Mouse (Mus musculus) kidney, embryonic 14.5 days (tissue): ENCODE measurements at regions not wholly inside any gene's neighbourhood (a gene's known extent, or its start where the extent isn't known, plus 50 kb on each side); places are given as distances from the start of the nearest gene placed in this dataset.

Experiments used
- ATAC-seq: fragments of 200-750 bp; cut with Nextera tagmentation; 2 replicates; pipeline ENCODE4 v1.8.0; 2017; ENCODE audit warnings: moderate number of reproducible peaks, mild to moderate bottlenecking, moderate TSS enrichment, moderate library complexity; ENCODE audit not compliant: low FRiP score, low TSS enrichment
- H3K27ac ChIP-seq: fragments of 300-500 bp; sonication (generic); 2 replicates; pipeline ENCODE4 v1.5.1; 2014; ENCODE audit warnings: low read depth, mild to moderate bottlenecking, low read length, moderate library complexity, mixed read lengths
- H3K27me3 ChIP-seq: fragments of 300-500 bp; sonication (generic); 2 replicates; pipeline ENCODE4 v1.6.1; 2014; ENCODE audit warnings: mild to moderate bottlenecking, low read length; ENCODE audit not compliant: control insufficient read depth, insufficient read depth
- H3K36me3 ChIP-seq: fragments of 300-500 bp; sonication (generic); 2 replicates; pipeline ENCODE4 v1.6.1; 2014; ENCODE audit warnings: low read length, mixed read lengths; ENCODE audit not compliant: control insufficient read depth, insufficient read depth
- H3K4me1 ChIP-seq: fragments of 300-500 bp; sonication (generic); 2 replicates; pipeline ENCODE4 v1.6.1; 2014; ENCODE audit warnings: low read length, mixed read lengths; ENCODE audit not compliant: control insufficient read depth, insufficient read depth
- H3K4me2 ChIP-seq: fragments of 300-500 bp; sonication (generic); replicated peaks from 2 replicates; pipeline ENCODE4 v1.6.1; 2014; ENCODE audit warnings: low read depth, mild to moderate bottlenecking, low read length
- H3K4me3 ChIP-seq: fragments of 300-500 bp; sonication (generic); 2 replicates; pipeline ENCODE4 v1.5.1; 2014; ENCODE audit warnings: mild to moderate bottlenecking, low read length
- H3K9ac ChIP-seq: fragments of 300-500 bp; sonication (generic); 2 replicates; pipeline ENCODE4 v1.6.1; 2014; ENCODE audit warnings: low read depth, mild to moderate bottlenecking, low read length, moderate library complexity
- H3K9me3 ChIP-seq: fragments of 300-500 bp; sonication (generic); 2 replicates; pipeline ENCODE4 v1.6.1; 2016; ENCODE audit warnings: low read length; ENCODE audit not compliant: control insufficient read depth
- WGBS: fragments of 180-500 bp; shearing (Covaris S2); extraction: QIAGEN DNeasy Blood & Tissue Kit; methylation state at CpG from one replicate; pipeline ENCODE4 v1.1.7; 2014; 5-methylcytosine and 5-hydroxymethylcytosine counted together

- no peak overlapping the region for H3K27ac ChIP-seq
- no peaks in the 10 kb centered on the region for H3K27me3 ChIP-seq
- peaks cover 3% of the 10 kb centered on the region; the same call in 1 of the 2 replicates for H3K4me1 ChIP-seq
- no peak overlapping the region for H3K4me2 ChIP-seq
- ATAC-seq = peak; percentile 24; the same call in 1 of the 2 replicates
- H3K4me3 ChIP-seq = no peak overlapping the region
- no peaks in the 10 kb centered on the region for H3K9me3 ChIP-seq
- no peak overlapping the region for H3K9ac ChIP-seq
- 34% methylated on average over 4 of the region's 4 CpGs for WGBS
- no peaks in the 10 kb centered on the region for H3K36me3 ChIP-seq
Observed at GRCm38 (mm10) chr12:16210553-16210952, 393.8 kb upstream of the Trib2 start.

- Histone ChIP-seq H3K27me3 (no peaks in the 10 kb centered on the region), H3K4me3 (no peak overlapping the region), H3K9me3 (no peaks in the 10 kb centered on the region), H3K27ac (no peak overlapping the region), H3K4me1 (peaks cover 3% of the 10 kb centered on the region; the same call in 1 of the 2 replicates), H3K4me2 (no peak overlapping the region), H3K9ac (no peak overlapping the region), H3K36me3 (no peaks in the 10 kb centered on the region)
- ATAC-seq = no peak
- WGBS = 66% methylated on average over 2 of the region's 2 CpGs
Observed at GRCm38 (mm10) chr12:16210111-16210510, 393.4 kb upstream of the Trib2 start.

GRCm38 (mm10) chr12:16204941-16205340, 388.2 kb upstream of the Trib2 start:
- H3K4me3 ChIP-seq = no peak overlapping the region
- no peaks in the 10 kb centered on the region for H3K27me3 ChIP-seq
- H3K9ac ChIP-seq = no peak overlapping the region
- no peaks in the 10 kb centered on the region for H3K9me3 ChIP-seq
- H3K4me1 ChIP-seq = no peaks in the 10 kb centered on the region
- H3K36me3 ChIP-seq = no peaks in the 10 kb centered on the region
- 85% methylated on average over 4 of the region's 4 CpGs for WGBS
- ATAC-seq = no peak
- no peak overlapping the region for H3K4me2 ChIP-seq
- H3K27ac ChIP-seq = no peak overlapping the region

GRCm38 (mm10) chr12:16196917-16197316, 380.2 kb upstream of the Trib2 start:
- ATAC-seq = no peak
- H3K9me3 ChIP-seq = no peaks in the 10 kb centered on the region
- H3K4me2 ChIP-seq = no peak overlapping the region
- H3K4me1 ChIP-seq = no peaks in the 10 kb centered on the region
- H3K4me3 ChIP-seq = no peak overlapping the region
- H3K27ac ChIP-seq = no peak overlapping the region
- no peaks in the 10 kb centered on the region for H3K27me3 ChIP-seq
- 82% methylated on average over 2 of the region's 2 CpGs for WGBS
- no peak overlapping the region for H3K9ac ChIP-seq
- H3K36me3 ChIP-seq = no peaks in the 10 kb centered on the region

- 77% methylated on average over 3 of the region's 3 CpGs for WGBS
Observed at GRCm38 (mm10) chr12:16191803-16192389, 375.2 kb upstream of the Trib2 start.

GRCm38 (mm10) chr12:16190706-16191105, 374.0 kb upstream of the Trib2 start:
- Histone ChIP-seq H3K27me3 (no peaks in the 10 kb centered on the region; the same call in 1 of the 2 replicates), H3K4me3 (no peak overlapping the region), H3K4me1 (0 out of 2 replicates have a peak, but pooled peaks cover 6% of the 10 kb centered on the region), H3K36me3 (no peaks in the 10 kb centered on the region), H3K27ac (no peak overlapping the region), H3K9me3 (no peaks in the 10 kb centered on the region), H3K9ac (no peak overlapping the region), H3K4me2 (no peak overlapping the region)
- ATAC-seq = no peak
- WGBS = 48% methylated on average over 3 of the region's 3 CpGs

More at GRCm38 (mm10) chr12:16191803-16192389, 375.2 kb upstream of the Trib2 start:
- Histone ChIP-seq H3K4me1 (no peaks in the 10 kb centered on the region), H3K27me3 (no peaks in the 10 kb centered on the region; the same call in 1 of the 2 replicates), H3K4me3 (no peak overlapping the region), H3K9ac (no peak overlapping the region), H3K4me2 (no peak overlapping the region), H3K9me3 (no peaks in the 10 kb centered on the region), H3K27ac (no peak overlapping the region), H3K36me3 (no peaks in the 10 kb centered on the region)
- no peak for ATAC-seq

GRCm38 (mm10) chr12:16189441-16189840, 372.7 kb upstream of the Trib2 start:
- Histone ChIP-seq H3K9ac (no peak overlapping the region), H3K36me3 (no peaks in the 10 kb centered on the region), H3K27me3 (no peaks in the 10 kb centered on the region; the same call in 1 of the 2 replicates), H3K4me1 (0 out of 2 replicates have a peak, but pooled peaks cover 6% of the 10 kb centered on the region), H3K9me3 (no peaks in the 10 kb centered on the region), H3K27ac (no peak overlapping the region), H3K4me3 (no peak overlapping the region), H3K4me2 (no peak overlapping the region)
- no peak for ATAC-seq

GRCm38 (mm10) chr12:16185976-16186515, 369.3 kb upstream of the Trib2 start:
- no peak for ATAC-seq
- Histone ChIP-seq H3K4me2 (no peak overlapping the region), H3K27me3 (no peaks in the 10 kb centered on the region; the same call in 1 of the 2 replicates), H3K36me3 (no peaks in the 10 kb centered on the region), H3K4me1 (0 out of 2 replicates have a peak, but pooled peaks cover 6% of the 10 kb centered on the region), H3K4me3 (no peak overlapping the region), H3K9ac (no peak overlapping the region), H3K27ac (no peak overlapping the region), H3K9me3 (no peaks in the 10 kb centered on the region)
- WGBS = 56% methylated on average over 12 of the region's 12 CpGs

GRCm38 (mm10) chr12:16185431-16185923, 368.8 kb upstream of the Trib2 start:
- Histone ChIP-seq H3K27ac (no peak overlapping the region), H3K9ac (no peak overlapping the region; the same call in 1 of the 2 replicates), H3K36me3 (no peaks in the 10 kb centered on the region), H3K4me3 (no peak overlapping the region), H3K4me1 (0 out of 2 replicates have a peak, but pooled peaks cover 6% of the 10 kb centered on the region), H3K4me2 (no peak overlapping the region), H3K9me3 (no peaks in the 10 kb centered on the region), H3K27me3 (no peaks in the 10 kb centered on the region; the same call in 1 of the 2 replicates)
- 49% methylated on average over 14 of the region's 14 CpGs for WGBS
- no peak for ATAC-seq
